27 mouse cellular contexts compared by ENCODE assay signal in genomic region chr4:56121664-56122063, GRCm38 (mm10).
DNase-seq lines count a peak whose midpoint lies in the region; ATAC-seq and TF ChIP-seq lines count a peak whose summit lies in the region.
"Had no signal": no experiment of that assay in that cellular context is flagged by ENCODE, and none has a peak within 500 bp of the region (broad histone marks: within the 10 kb centered on the region; RNA-seq: fewer than 3 reads in every experiment).

No protein-coding gene starts in this region.

- no peak for ATAC-seq in forebrain, postnatal 0 days
- ATAC-seq: forebrain, embryonic 13.5 days; forebrain, embryonic 16.5 days; hindbrain, postnatal 0 days; inflammation-experienced regulatory T-cells, adult 6 months; intestine, embryonic 16.5 days had no signal

- H3K9ac ChIP-seq in forebrain, postnatal 0 days = no peak overlapping the region
- H3K9ac ChIP-seq: forebrain, embryonic 13.5 days; heart, embryonic 15.5 days; hindbrain, embryonic 14.5 days had no signal

- no peak overlapping the region for H3K27ac ChIP-seq in forebrain, postnatal 0 days (ENCODE audit: low read depth, low read length)
- H3K27ac ChIP-seq: forebrain, embryonic 10.5 days; forebrain, embryonic 13.5 days; gastrocnemius, adult 2 months; heart, adult 2 months; heart, embryonic 15.5 days; hindbrain, embryonic 10.5 days; hindbrain, embryonic 14.5 days; hindbrain, postnatal 0 days had no signal

- WGBS in forebrain, postnatal 0 days = 87% methylated on average over 5 of the region's 5 CpGs

- no peak for TF ChIP-seq CTCF in forebrain, postnatal 0 days (IDR thresholded peaks at IDR 0.05; ENCODE audit: low read depth)

- H3ac ChIP-seq in myocyte (ENCODE audit: control insufficient read depth, insufficient read length) = no peak overlapping the region

- no peaks in the 10 kb centered on the region for H3K9me3 ChIP-seq in forebrain, postnatal 0 days (ENCODE audit: low read length)
- H3K9me3 ChIP-seq: forebrain, embryonic 10.5 days; forebrain, embryonic 13.5 days; heart, embryonic 15.5 days; hindbrain, embryonic 10.5 days had no signal

- no peaks in the 10 kb centered on the region for H3K4me1 ChIP-seq in forebrain, postnatal 0 days (ENCODE audit: insufficient read depth)
- H3K4me1 ChIP-seq: forebrain, embryonic 10.5 days; forebrain, embryonic 13.5 days; hindbrain, embryonic 10.5 days had no signal

- no peak overlapping the region for H3K4me3 ChIP-seq in myocyte
- no peak overlapping the region for H3K4me3 ChIP-seq in forebrain, postnatal 0 days (ENCODE audit: low read depth, low read length)
- H3K4me3 ChIP-seq: forebrain, embryonic 10.5 days; forebrain, embryonic 13.5 days; gastrocnemius, adult 2 months; heart, adult 2 months; heart, embryonic 15.5 days; hindbrain, embryonic 10.5 days had no signal

- H3K36me3 ChIP-seq in myocyte (ENCODE audit: control insufficient read depth, insufficient read depth) = no peaks in the 10 kb centered on the region
- no peaks in the 10 kb centered on the region for H3K36me3 ChIP-seq in forebrain, postnatal 0 days (ENCODE audit: insufficient read depth)
- H3K36me3 ChIP-seq: forebrain, embryonic 10.5 days; G1E; heart, embryonic 15.5 days; hindbrain, embryonic 10.5 days had no signal

- no peak for TF ChIP-seq POLR2A in myocyte (IDR thresholded peaks at IDR 0.05; ENCODE audit: insufficient read length, low read depth)

- H3K79me2 ChIP-seq in myocyte (ENCODE audit: control insufficient read depth, insufficient read depth) = no peaks in the 10 kb centered on the region

- DNase-seq in urinary bladder, postnatal 14 days (ENCODE audit: low spot score) = peak; percentile 9
- no peak for DNase-seq in urinary bladder, postnatal 10 days (ENCODE audit: low spot score)
- DNase-seq in NIH3T3 (ENCODE audit: low read depth) = peak; percentile 11
- no peak for DNase-seq in adrenal gland, postnatal 10 days
- no peak for DNase-seq in forebrain, postnatal 0 days
- DNase-seq: adrenal gland, adult 2 months; adrenal gland, postnatal 25 days; cerebellum, adult 18-20 months; cerebellum, adult 9-10 months; cerebellum, postnatal 14 days; gastrocnemius, adult 2 months; gastrocnemius, postnatal 25 days; heart, adult 2 months; heart, postnatal 10 days; heart, postnatal 36 days had no signal

- H3K4me2 ChIP-seq in myocyte (ENCODE audit: low read depth) = peak overlapping the region; percentile 13
- H3K4me2 ChIP-seq in forebrain, postnatal 0 days (ENCODE audit: low read depth) = no peak overlapping the region
- H3K4me2 ChIP-seq: forebrain, embryonic 13.5 days; heart, embryonic 11.5 days; heart, embryonic 15.5 days; hindbrain, embryonic 14.5 days had no signal

- H3K27me3 ChIP-seq in myocyte (ENCODE audit: control insufficient read depth, insufficient read depth, insufficient read length) = no peaks in the 10 kb centered on the region
- H3K27me3 ChIP-seq in forebrain, postnatal 0 days (ENCODE audit: insufficient read depth, low read length) = no peaks in the 10 kb centered on the region
- H3K27me3 ChIP-seq: forebrain, embryonic 13.5 days; heart, embryonic 15.5 days had no signal

TF ChIP-seq in myocyte, 11 proteins besides CTCF, POLR2A, EP300 and RAD21:
- TF ChIP-seq MYOD1 (IDR thresholded peaks at IDR 0.05; ENCODE audit: control insufficient read depth in 1 of 3, insufficient read length in 2 of 3, low read depth in 2 of 3) (no peak), E2F4 (IDR thresholded peaks at IDR 0.05; ENCODE audit: insufficient read depth) (no peak)

Comparison
In these comparisons a context has a peak if more than half of its experiments do, and no peak if none do; other contexts are left out.
1. DNase-seq: peak in urinary bladder, postnatal 14 days (single experiment) and NIH3T3 (single experiment); none in urinary bladder, postnatal 10 days (single experiment), adrenal gland, postnatal 10 days (single experiment) and forebrain, postnatal 0 days (single experiment).